Mouse (Mus musculus) brain, adult 2 months (tissue): Measurements from ENCODE around the gene Cbarp.

Source experiments
- DNase-seq: peaks from one replicate; pipeline ENCODE4 v3.0.0; 2011; ENCODE audit warnings: low read depth, low spot score

Gene Cbarp

GRCm38 (mm10) chr10:80130403-80131031, 10.1 kb downstream of the Cbarp start:
- no peak for DNase-seq

DNA sequence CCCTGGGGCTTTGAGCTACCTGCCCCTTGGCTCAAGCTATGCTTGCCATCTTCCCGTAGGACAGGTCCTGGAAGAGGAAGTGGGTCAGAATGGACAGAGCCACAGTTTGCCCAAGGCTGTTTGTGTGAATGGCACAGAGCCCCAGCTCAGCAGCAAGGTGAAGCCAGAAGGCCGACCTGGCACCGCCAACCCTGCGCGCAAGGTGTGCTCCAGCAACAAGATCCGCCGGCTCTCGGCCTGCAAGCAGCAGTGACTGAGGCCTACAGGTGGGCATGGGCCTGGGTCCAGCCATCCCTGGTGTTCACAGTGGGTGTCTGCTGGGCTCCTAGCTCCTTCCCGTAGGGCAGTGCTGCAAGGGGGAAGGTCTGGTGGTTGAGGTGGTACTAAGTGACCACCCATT, 10.8 kb downstream of the Cbarp start:
- peak; percentile 89 for DNase-seq

- no peak for DNase-seq
Observed at GRCm38 (mm10) chr10:80127920-80128319, 12.7 kb downstream of the Cbarp start.

- no peak for DNase-seq
Observed at GRCm38 (mm10) chr10:80123932-80124562, 16.6 kb downstream of the Cbarp start.

DNA sequence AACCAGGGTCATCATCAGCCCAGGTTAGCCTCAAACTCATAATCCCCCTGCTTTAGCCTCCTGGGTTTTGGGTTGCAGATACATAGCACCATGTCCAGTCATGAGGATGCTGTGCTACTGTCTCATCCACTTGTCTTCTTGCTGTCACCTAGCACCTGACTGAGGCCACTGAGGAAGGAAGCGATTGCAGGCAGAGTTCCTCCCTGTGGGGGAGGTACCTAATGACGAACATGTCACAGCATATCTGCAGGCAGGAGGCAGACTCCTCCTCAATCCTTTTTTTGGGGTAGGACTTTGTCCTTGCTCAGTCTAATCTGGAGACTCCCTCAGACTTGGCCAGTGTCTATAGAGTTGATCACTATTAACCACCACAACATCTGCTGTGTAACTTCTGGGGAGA, 19.0 kb downstream of the Cbarp start:
- no peak for DNase-seq

DNA sequence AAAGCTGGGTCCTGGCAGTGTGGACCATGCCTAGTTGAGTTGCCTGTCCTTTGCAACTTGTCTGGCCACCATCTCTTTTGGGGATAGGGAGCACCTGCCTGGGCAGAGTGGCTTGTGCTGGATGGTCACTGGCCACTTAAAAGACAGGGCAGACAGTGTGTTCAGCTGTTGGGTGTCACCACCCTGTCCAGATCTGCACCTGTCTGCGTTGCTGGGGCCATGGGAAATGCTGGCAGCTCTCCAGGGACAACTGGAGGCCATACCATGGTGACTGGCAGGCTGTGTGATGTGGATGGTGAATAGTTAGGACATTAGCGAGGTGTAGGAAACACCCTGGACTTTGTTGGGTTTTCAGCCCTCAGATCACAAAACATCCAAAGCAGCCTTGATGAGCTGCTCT, 20.5 kb downstream of the Cbarp start:
- DNase-seq: no peak

DNA sequence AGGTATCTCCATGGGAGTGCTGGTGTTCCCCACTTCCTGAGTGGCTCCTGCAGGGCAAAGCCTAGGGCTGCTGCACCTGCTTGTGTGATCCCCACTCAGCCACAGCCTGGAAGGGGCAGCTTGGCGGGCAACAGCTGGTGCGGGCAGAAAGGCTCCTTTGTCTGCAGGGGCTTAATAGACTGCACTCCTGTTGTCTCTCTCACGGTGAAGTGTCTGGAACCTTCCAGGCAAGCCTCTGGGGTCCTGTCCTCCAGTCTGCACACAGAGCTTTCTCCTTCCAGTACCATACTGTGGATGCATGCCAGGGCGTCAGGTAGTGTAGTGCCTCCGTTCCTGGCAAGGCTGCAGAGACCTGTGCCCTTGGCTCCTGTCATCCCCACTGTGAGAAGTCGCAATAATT, 22.1 kb downstream of the Cbarp start:
- no peak for DNase-seq

DNA sequence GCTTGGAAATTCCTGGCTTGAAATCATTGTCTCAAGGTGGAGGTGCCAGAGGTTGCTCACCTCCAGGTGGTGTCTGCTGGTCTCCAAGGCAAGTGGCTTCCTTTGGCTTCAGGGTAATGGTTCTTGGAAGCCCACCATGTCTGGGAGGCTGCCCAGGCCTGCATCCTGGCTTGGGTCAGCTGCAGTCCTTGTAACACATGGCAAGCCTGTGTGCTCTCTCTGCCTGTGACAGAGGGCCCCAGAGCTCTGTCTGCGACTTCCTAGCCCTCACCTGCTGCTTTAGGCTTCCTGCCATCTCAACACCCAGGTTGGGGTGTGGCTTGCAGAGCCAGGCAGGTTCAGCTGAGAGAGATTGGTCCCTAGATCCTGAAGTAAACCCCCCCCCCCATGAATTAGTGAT, 22.9 kb downstream of the Cbarp start:
- peak; percentile 64 for DNase-seq

GRCm38 (mm10) chr10:80116927-80117691, 23.5 kb downstream of the Cbarp start:
- peak; percentile 41 for DNase-seq

- DNase-seq: no peak
Observed at GRCm38 (mm10) chr10:80116563-80116926, 24.1 kb downstream of the Cbarp start.

DNA sequence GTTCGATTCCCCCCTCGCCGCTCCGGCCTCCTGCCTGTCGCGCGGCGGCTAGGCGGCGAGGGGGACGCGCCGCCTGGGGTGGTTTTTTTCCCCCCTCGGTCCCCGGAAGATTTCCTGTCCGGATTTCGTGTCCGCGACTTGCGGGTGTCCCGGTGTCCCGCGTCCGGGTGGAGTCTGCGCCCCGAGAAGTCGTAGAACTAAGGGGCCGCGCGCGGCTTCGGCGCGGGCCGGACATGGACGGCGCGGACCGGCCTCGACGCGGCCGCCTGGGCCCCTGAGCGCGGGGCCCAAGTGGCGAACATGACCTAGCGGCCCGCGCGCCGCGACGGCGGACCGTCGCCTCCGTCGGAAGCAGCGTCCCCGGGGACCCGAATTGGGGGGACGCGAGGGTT, 24.7 kb downstream of the Cbarp start:
- DNase-seq: no peak

DNA sequence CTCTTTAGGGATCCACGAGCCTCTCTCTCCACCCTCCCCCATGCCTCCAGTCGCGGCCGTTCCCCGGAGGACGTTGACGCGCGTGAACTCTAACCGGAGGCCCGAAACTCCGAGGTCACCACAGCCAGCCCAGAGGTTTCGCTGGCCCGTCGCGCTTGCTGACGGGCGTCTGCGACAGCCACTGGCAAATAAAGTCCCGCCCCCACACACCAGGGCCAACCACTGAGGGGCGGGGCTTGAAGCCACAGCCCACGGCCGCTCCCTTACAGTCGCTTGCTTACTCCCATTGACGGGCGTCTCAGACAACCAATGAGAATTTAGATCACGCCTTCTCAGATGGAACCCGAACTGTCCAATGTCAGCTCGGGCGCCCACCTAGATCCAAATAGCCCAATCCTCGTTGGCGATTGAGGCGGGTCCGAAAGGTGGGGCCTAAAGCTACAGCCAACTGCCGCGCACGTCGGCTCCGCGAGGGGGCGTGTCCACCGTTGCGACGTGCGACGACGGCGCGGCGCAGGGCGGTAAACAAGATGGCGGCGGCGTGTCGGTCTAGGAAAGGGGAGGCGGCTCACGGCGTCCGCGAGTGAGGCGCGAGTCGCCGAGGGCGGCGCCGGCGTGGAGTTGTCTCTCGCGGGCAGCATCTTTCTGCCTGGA, 25.2 kb downstream of the Cbarp start, which contains the start of gene Stk11:
Gene Stk11 (plus strand): TSS at position 514 of the 654 bp plus-strand sequence.
- peak; percentile 100 for DNase-seq

DNA sequence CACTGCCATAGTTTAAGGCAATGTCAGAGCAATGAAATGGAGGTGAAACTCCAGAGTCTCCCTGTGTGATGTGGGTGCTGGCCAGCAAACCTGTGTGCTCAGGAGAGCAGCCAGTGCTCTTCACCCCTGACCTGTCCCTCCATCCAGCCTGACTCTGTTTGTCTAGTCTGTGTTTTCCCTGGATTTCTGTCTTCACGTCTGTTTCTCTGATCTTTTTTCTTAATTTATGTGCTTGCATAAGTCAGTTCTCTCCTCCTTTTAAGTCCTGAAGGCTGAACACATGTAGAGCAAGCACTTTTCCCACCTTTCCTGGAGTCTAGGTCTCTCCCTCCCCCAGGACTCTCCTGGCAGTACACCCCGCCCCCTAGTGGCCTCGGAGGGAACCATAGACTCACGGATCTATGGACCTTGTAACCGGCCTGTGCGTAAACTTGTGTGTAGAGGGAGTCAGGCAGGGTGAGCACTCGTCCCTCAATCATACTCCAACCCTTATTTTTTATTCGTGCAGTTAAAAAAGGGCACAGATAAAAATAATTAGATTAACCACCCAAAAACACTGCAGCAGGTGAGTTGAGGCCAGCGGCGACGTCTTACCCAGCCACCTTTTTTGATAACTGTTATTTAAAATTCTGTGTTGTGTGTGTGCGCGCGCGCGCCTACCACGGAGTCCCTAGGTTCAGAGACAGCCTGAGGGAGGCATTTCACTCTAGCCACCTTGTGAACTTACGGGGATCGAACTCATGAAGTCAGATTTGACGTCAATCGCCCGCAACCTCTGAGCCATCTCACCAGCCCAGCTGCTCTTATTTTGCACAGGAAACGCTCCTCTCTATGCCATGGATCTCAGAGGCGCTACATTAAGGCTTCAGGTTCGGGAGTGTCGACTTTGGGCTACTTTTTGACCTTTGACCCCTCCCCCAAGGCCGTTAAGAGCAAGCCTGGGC, 26.0 kb downstream of the Cbarp start:
- peak; percentile 96 for DNase-seq

DNA sequence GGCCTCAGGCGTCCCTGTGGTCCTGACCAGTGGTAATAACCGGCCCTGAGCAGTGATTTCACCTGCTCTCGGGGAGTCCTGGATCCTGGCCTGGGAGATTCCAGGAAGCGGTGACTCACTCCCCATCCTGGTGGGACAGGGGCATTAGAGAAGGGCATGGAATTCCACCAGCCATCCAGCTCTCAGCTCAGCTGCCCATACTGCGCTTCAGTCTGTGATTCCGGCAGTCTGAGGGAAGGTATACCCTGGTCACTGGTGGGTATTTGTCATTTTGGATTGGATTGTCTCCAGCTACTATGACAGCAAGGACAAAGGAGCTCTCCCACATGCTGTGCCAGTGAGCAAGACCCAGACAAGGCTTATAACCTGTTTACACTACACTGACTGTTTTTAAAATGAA, 33.0 kb downstream of the Cbarp start:
- no peak for DNase-seq

DNA sequence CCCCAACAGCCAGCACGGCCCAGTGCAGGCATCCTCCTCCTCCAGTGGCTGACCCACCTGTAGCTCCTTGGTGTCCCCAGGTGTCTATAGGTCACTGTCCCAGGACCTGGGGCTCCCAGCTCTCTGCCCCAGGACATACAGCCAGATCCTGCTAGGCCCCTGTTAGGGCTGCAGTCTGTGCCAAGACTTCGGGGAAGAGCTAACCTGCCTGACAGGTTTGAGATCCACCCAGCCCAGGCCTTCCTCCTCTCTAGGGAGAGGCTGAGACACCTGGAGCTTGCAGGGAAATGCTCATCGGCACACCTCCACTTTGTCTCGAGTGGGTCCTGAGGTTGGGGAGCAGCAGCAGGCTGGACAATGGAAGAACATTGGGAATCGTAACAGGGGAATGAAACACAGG, 34.7 kb downstream of the Cbarp start:
- no peak for DNase-seq

DNA sequence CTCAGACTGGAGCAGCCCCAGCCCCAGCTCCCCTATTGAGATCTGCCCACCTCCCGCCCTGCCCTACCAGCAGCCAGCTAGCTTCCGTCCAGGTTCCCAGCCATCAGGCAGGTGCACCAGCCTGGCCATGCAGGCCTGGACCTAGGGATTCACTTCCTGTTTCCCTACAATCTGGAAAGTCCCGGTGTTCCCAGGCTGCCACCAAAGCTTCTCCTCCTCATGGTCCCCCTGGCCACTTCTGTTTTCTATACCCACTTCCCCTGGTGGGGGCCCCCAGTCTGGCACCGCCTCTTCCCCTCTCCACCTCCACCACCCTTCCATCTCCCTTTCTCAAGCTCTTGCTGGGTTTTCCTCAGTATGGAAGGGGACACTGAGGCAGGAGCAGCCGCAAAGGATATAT, 35.2 kb downstream of the Cbarp start, which contains the start of gene Sbno2:
Gene Sbno2 (minus strand): TSS at position 112 of the 400 bp plus-strand sequence.
- no peak for DNase-seq

GRCm38 (mm10) chr10:80104181-80104580, 36.5 kb downstream of the Cbarp start:
- no peak for DNase-seq

DNA sequence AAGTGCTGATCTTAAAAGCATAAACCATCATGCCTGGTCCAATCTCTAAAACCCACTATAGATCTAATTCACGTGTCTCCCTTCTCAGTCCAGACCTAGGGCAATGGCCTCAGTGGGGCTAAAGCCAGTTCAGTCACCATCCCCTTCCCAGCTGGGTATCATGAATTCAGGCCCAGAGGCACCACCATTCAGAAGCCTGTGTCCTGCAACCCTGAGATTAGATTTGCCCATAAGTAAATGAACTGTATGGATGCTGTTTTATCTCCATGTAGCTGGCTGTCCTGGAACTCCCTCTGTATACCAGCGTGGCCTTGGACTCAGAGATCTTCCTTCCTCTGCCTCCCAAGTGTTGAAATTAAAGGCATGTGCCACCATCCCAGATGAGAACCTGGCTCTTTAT, 37.6 kb downstream of the Cbarp start:
- no peak for DNase-seq

DNA sequence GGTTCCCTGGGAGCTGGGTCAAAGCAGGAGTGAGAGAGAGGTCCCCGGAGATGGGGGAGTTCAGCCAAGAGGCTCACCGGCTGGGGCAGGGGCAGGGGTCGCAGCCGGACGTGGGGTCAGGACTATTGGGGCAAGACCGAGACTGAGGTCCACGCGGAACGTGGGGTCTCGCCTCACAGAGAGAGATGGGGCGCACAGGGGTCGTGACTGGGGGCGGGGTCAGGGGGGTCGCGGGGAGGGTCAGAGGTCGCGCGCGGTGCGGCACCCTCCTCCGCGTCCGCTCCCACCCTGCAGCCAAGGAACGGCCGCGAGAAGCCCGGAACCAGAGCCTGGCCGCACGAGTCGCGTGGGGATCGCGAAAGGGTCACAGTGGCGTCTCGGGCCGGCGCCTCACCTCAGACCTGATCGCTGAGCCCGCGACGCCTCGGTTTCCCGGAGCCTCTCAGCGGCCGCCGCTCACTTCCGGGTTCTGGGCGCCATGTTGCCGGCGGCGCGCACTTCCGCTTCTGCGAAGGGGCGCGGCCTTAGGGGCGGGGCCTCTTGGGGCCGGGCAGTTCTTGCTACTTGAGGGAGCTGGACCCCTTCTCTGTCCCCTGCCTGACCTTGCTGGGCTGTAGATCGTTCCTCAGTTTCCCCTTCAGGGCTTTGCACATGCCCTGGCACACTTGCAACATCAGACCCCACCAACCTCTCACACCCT, 38.3 kb downstream of the Cbarp start:
- peak; percentile 87 for DNase-seq

GRCm38 (mm10) chr10:80100982-80101381, 39.7 kb downstream of the Cbarp start:
- no peak for DNase-seq

- DNase-seq: no peak
Observed at GRCm38 (mm10) chr10:80098630-80099029, 42.0 kb downstream of the Cbarp start.
